Mouse (Mus musculus) cortical plate, adult 2 months (tissue): ENCODE measurements around the gene Dync1li2.

Source experiments
- CTCF ChIP-seq: fragments of 200-500 bp; IDR thresholded peaks from 2 replicates; pipeline ENCODE4 v1.5.1; 2011; ENCODE audit warnings: mild to moderate bottlenecking, control low read depth, low read length; ENCODE audit not compliant: insufficient read depth; ENCODE audit errors: extremely low read depth
- POLR2A ChIP-seq: fragments of 200-500 bp; IDR thresholded peaks from 2 replicates; pipeline ENCODE4 v1.6.1; 2011; ENCODE audit warnings: mild to moderate bottlenecking, low read length, control low read depth; ENCODE audit not compliant: insufficient read depth; ENCODE audit errors: extremely low read depth

- TF ChIP-seq POLR2A (no peak), CTCF (no peak)
These were observed 36.2 kb upstream of the Dync1li2 start for GRCm38 (mm10) chr8:104479091-104479490.
